Mouse (Mus musculus): ENCODE results near the gene Gm9936. TPM values are rescaled to one million over a fixed set of nuclear protein-coding genes. Genes with fewer than 3 reads are reported as not detected.

Gene Gm9936
- total and polyA plus RNA-seq, 3 experiments = not detected

- no peak overlapping the region for H3K4me3 ChIP-seq (ENCODE audit: control insufficient read depth in 1 of 2, insufficient read depth in 1 of 2, low read depth in 2 of 2, low read length in 2 of 2)
- H3K9ac ChIP-seq (ENCODE audit: control insufficient read depth, low read depth, low read length, poor library complexity, severe bottlenecking) = no peak overlapping the region
- peaks cover 2% of the 10 kb centered on the region for H3K79me2 ChIP-seq (ENCODE audit: control insufficient read depth, insufficient read depth, low read length, poor library complexity)
- no peaks in the 10 kb centered on the region for H3K27me3 ChIP-seq (ENCODE audit: control insufficient read depth in 1 of 2, insufficient read depth in 2 of 2, low read length in 2 of 2)
- peaks cover 0 to 10% of the 10 kb centered on the region in 2 experiments; a peak in 1 of 4 replicates for H3K36me3 ChIP-seq (ENCODE audit: control insufficient read depth in 1 of 2, insufficient read depth in 2 of 2, low read length in 2 of 2)
- no peak for DNase-seq (ENCODE audit: low read depth, low spot score)
- H3K4me1 ChIP-seq (ENCODE audit: control insufficient read depth in 1 of 2, insufficient read depth in 2 of 2, low read length in 2 of 2) = no peaks in the 10 kb centered on the region
- H3K27ac ChIP-seq (ENCODE audit: control insufficient read depth, low read depth, low read length) = no peak overlapping the region
- H3K9me3 ChIP-seq (replicated peaks; ENCODE audit: insufficient read depth, low read length) = no peaks in the 10 kb centered on the region
- TF ChIP-seq BHLHE40 (IDR thresholded peaks at IDR 0.05; ENCODE audit: borderline replicate concordance, low read depth, low read length) = no peak
- no peak for TF ChIP-seq CHD2 (IDR thresholded peaks at IDR 0.05; ENCODE audit: low read length)
- TF ChIP-seq MYB (IDR thresholded peaks at IDR 0.05; ENCODE audit: low read depth, low read length) = no peak
- no peak for TF ChIP-seq NELFE (IDR thresholded peaks at IDR 0.05; ENCODE audit: low read depth, low read length)
- TF ChIP-seq USF2 (IDR thresholded peaks at IDR 0.05; ENCODE audit: borderline replicate concordance in 1 of 2, insufficient read depth in 1 of 2, low read depth in 1 of 2, low read length in 2 of 2) = no peak
- TF ChIP-seq UBTF (IDR thresholded peaks at IDR 0.05; ENCODE audit: borderline replicate concordance, insufficient read depth, low read depth, low read length) = no peak
- TF ChIP-seq TBP (IDR thresholded peaks at IDR 0.05; ENCODE audit: low read depth, low read length) = no peak
- TF ChIP-seq E2F4 (IDR thresholded peaks at IDR 0.05; ENCODE audit: borderline replicate concordance, low read depth, low read length) = no peak
- no peak for TF ChIP-seq ZNF384 (IDR thresholded peaks at IDR 0.05; ENCODE audit: low read depth, low read length)
- TF ChIP-seq MAX (IDR thresholded peaks at IDR 0.05; ENCODE audit: low read length) = no peak
- no peak for TF ChIP-seq CHD1 (IDR thresholded peaks at IDR 0.05; ENCODE audit: low read depth, low read length)
- TF ChIP-seq RAD21 (IDR thresholded peaks at IDR 0.05; ENCODE audit: low read depth, low read length) = no peak
- no peak for TF ChIP-seq POLR2AphosphoS5 (IDR thresholded peaks at IDR 0.05; ENCODE audit: borderline replicate concordance, low read depth, low read length)
- TF ChIP-seq SIN3A (IDR thresholded peaks at IDR 0.05; ENCODE audit: low read length) = no peak
- no peak for TF ChIP-seq MAFK (IDR thresholded peaks at IDR 0.05; ENCODE audit: borderline replicate concordance, low read depth, low read length)
- TF ChIP-seq ELF1 (IDR thresholded peaks at IDR 0.05; ENCODE audit: low read depth, low read length) = no peak
- no peak for TF ChIP-seq CTCF (IDR thresholded peaks at IDR 0.05 in 2 of 3, conservative IDR thresholded peaks at IDR 0.05 in 1 of 3; ENCODE audit: control insufficient read depth in 1 of 3, insufficient read depth in 1 of 3, low read depth in 2 of 3, low read length in 3 of 3, poor library complexity in 1 of 3, severe bottlenecking in 1 of 3)
Observed at GRCm38 (mm10) chr5:114807063-114807462, 51.4 kb downstream of the Gm9936 start.

DNA sequence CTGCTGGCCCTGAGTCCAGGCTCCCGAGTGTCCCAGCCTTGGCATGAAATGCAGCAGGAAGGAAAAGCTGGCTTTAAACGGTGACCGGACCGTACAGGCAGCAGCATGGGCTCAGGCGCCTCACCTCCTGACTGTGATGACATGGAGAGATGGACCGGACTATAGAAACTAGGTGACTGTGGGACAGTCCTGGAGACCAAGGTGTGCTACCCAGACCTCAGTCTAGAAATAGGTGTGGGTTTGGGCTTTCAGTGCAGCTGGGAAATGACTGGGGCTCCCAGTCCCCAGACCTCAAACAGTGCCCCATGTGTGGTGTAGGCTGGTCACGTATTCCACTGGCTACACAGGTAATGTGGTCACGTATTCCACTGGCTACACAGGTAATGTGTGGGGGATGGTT lies 51.8 kb downstream of the Gm9936 start:
- Histone ChIP-seq H3K4me3 (ENCODE audit: control insufficient read depth in 1 of 2, insufficient read depth in 1 of 2, low read depth in 2 of 2, low read length in 2 of 2) (no peak overlapping the region), H3K36me3 (ENCODE audit: control insufficient read depth in 1 of 2, insufficient read depth in 2 of 2, low read length in 2 of 2) (peaks cover 0 to 10% of the 10 kb centered on the region in 2 experiments; a peak in 1 of 4 replicates), H3K79me2 (ENCODE audit: control insufficient read depth, insufficient read depth, low read length, poor library complexity) (no peaks in the 10 kb centered on the region; the same call in 1 of the 2 replicates), H3K9ac (ENCODE audit: control insufficient read depth, low read depth, low read length, poor library complexity, severe bottlenecking) (no peak overlapping the region), H3K4me1 (ENCODE audit: control insufficient read depth in 1 of 2, insufficient read depth in 2 of 2, low read length in 2 of 2) (no peaks in the 10 kb centered on the region), H3K27ac (ENCODE audit: control insufficient read depth, low read depth, low read length) (no peak overlapping the region), H3K27me3 (ENCODE audit: control insufficient read depth in 1 of 2, insufficient read depth in 2 of 2, low read length in 2 of 2) (no peaks in the 10 kb centered on the region), H3K9me3 (replicated peaks; ENCODE audit: insufficient read depth, low read length) (no peaks in the 10 kb centered on the region)
- no peak for DNase-seq (ENCODE audit: low read depth, low spot score)
- TF ChIP-seq ZNF384 (IDR thresholded peaks at IDR 0.05; ENCODE audit: low read depth, low read length) (no peak), TCF12 (IDR thresholded peaks at IDR 0.05; ENCODE audit: low read depth, low read length) (no peak), TBP (IDR thresholded peaks at IDR 0.05; ENCODE audit: low read depth, low read length) (no peak), UBTF (IDR thresholded peaks at IDR 0.05; ENCODE audit: borderline replicate concordance, insufficient read depth, low read depth, low read length) (no peak), NRF1 (IDR thresholded peaks at IDR 0.05; ENCODE audit: insufficient read depth, low read depth, low read length, poor library complexity, severe bottlenecking) (no peak), ELF1 (IDR thresholded peaks at IDR 0.05; ENCODE audit: low read depth, low read length) (no peak), MAFK (IDR thresholded peaks at IDR 0.05; ENCODE audit: borderline replicate concordance, low read depth, low read length) (no peak), CHD1 (IDR thresholded peaks at IDR 0.05; ENCODE audit: low read depth, low read length) (no peak), RCOR1 (IDR thresholded peaks at IDR 0.05; ENCODE audit: low read depth, low read length) (no peak), RAD21 (IDR thresholded peaks at IDR 0.05; ENCODE audit: low read depth, low read length) (no peak), SMC3 (IDR thresholded peaks at IDR 0.05; ENCODE audit: low read depth, low read length) (no peak), BHLHE40 (IDR thresholded peaks at IDR 0.05; ENCODE audit: borderline replicate concordance, low read depth, low read length) (no peak), MYC (IDR thresholded peaks at IDR 0.05; ENCODE audit: low read depth, low read length) (no peak), KAT2A (conservative IDR thresholded peaks at IDR 0.05; ENCODE audit: low read depth, low read length) (no peak), EP300 (IDR thresholded peaks at IDR 0.05; ENCODE audit: low read depth in 1 of 2, low read length in 2 of 2) (no peak), ZC3H11A (IDR thresholded peaks at IDR 0.05; ENCODE audit: low read depth, low read length) (no peak), MYB (IDR thresholded peaks at IDR 0.05; ENCODE audit: low read depth, low read length) (no peak), ZKSCAN1 (IDR thresholded peaks at IDR 0.05; ENCODE audit: low read depth, low read length) (no peak), CHD2 (IDR thresholded peaks at IDR 0.05; ENCODE audit: low read length) (no peak), CTCF (IDR thresholded peaks at IDR 0.05 in 2 of 3, conservative IDR thresholded peaks at IDR 0.05 in 1 of 3; ENCODE audit: control insufficient read depth in 1 of 3, insufficient read depth in 1 of 3, low read depth in 2 of 3, low read length in 3 of 3, poor library complexity in 1 of 3, severe bottlenecking in 1 of 3) (no peak)

Data from MEL (cell line).